Mouse (Mus musculus) intestine, embryonic 14.5 days (tissue): ENCODE results near the gene Eef2k. TPM values are rescaled to one million over a fixed set of nuclear protein-coding genes. Genes with fewer than 3 reads are reported as not detected.
A peak's percentile ranks its signal among the peaks of the same experiment; 100 is the strongest.

Source experiments
- ATAC-seq: fragments of 200-750 bp; cut with Nextera tagmentation; replicated peaks from 2 replicates; pipeline ENCODE4 v1.8.0; 2017; ENCODE audit warnings: low read depth, moderate number of reproducible peaks, moderate TSS enrichment, moderate library complexity; ENCODE audit not compliant: low FRiP score, low TSS enrichment
- DNase-seq: peaks from one replicate; pipeline ENCODE4 v3.0.0-alpha.2; 2018; ENCODE audit warnings: low spot score
- H3K27ac ChIP-seq: fragments of 300-500 bp; sonication (generic); 2 replicates; pipeline ENCODE4 v1.5.1; 2014; ENCODE audit warnings: low read depth, mild to moderate bottlenecking, control low read depth
- H3K27me3 ChIP-seq: fragments of 300-500 bp; sonication (generic); replicated peaks from 2 replicates; pipeline ENCODE4 v1.6.1; 2014; ENCODE audit warnings: low read length, control low read depth; ENCODE audit not compliant: control insufficient read depth, insufficient read depth
- H3K36me3 ChIP-seq: fragments of 300-500 bp; sonication (generic); 2 replicates; pipeline ENCODE4 v1.6.1; 2014; ENCODE audit warnings: low read length, control low read depth; ENCODE audit not compliant: control insufficient read depth, insufficient read depth
- H3K4me1 ChIP-seq: fragments of 300-500 bp; sonication (generic); replicated peaks from 2 replicates; pipeline ENCODE4 v1.6.1; 2014; ENCODE audit warnings: low read length, control low read depth, mixed read lengths; ENCODE audit not compliant: control insufficient read depth, insufficient read depth
- H3K4me2 ChIP-seq: fragments of 300-500 bp; sonication (generic); 2 replicates; pipeline ENCODE4 v1.6.1; 2014; ENCODE audit warnings: low read length
- H3K4me3 ChIP-seq: fragments of 300-500 bp; sonication (generic); 2 replicates; pipeline ENCODE4 v1.5.1; 2014; ENCODE audit warnings: low read depth, low read length, control low read depth, mixed read lengths
- H3K9ac ChIP-seq: fragments of 300-500 bp; sonication (generic); 2 replicates; pipeline ENCODE4 v1.6.1; 2014; ENCODE audit warnings: mild to moderate bottlenecking, low read length
- H3K9me3 ChIP-seq: fragments of 300-500 bp; sonication (generic); 2 replicates; pipeline ENCODE4 v1.6.1; 2016; ENCODE audit warnings: low read length, control low read depth; ENCODE audit not compliant: control insufficient read depth
- WGBS: fragments of 180-500 bp; shearing (Covaris S2); extraction: QIAGEN DNeasy Blood & Tissue Kit; methylation state at CpG from one replicate; pipeline ENCODE4 v1.1.7; 2014; 5-methylcytosine and 5-hydroxymethylcytosine counted together
- polyA plus RNA-seq: library from polyadenylated mRNA; unstranded; fragments of >200 nt; fragmentation: Nextera tagmentation; extraction: Ambion mirVana; gene quantifications from 2 replicates; pipeline ENCODE4 v1.2.1, GENCODE M21; 2014

Gene Eef2k
- polyA plus RNA-seq, 1 experiment from 2014 or later = 18.8 TPM

DNA sequence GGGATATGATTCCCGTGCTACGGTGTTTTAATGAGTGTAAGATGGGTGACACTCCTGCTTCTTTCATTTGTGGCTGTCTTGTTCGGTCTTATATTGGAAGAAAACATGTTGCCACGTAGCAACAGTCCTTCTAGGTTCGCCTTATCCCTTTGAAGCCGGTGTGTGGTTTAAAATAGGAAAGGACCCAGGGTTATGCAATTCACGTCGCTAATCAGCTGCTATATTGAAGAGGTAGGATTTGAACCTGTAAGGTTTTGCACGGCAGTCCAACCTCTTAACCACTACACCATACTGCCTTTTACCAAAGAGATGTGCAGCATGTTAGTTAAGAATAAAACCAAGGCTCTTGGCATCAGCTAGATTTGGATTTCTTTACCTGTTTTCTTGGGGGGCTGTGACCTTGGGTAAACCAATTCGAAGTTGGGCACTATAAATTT, 75.9 kb downstream of the Eef2k start:
- no peaks in the 10 kb centered on the region for H3K4me1 ChIP-seq
- WGBS = 7% methylated on average over 10 of the region's 10 CpGs
- no peaks in the 10 kb centered on the region for H3K27me3 ChIP-seq
- H3K9ac ChIP-seq = peak overlapping the region; percentile 90
- H3K36me3 ChIP-seq = peaks cover 8% of the 10 kb centered on the region
- H3K4me2 ChIP-seq = peak overlapping the region; percentile 73
- ATAC-seq (peak; percentile 54; the same call in 1 of the 2 replicates), DNase-seq (peak; percentile 72)
- no peaks in the 10 kb centered on the region for H3K9me3 ChIP-seq
- peak overlapping the region; percentile 77 for H3K27ac ChIP-seq
- peak overlapping the region; percentile 81 for H3K4me3 ChIP-seq

GRCm38 (mm10) chr7:120933110-120933509, 90.5 kb downstream of the Eef2k start:
- no peak overlapping the region for H3K4me2 ChIP-seq
- no peak overlapping the region for H3K4me3 ChIP-seq
- no peaks in the 10 kb centered on the region for H3K4me1 ChIP-seq
- WGBS = 92% methylated on average over 7 of the region's 7 CpGs
- DNase-seq (no peak), ATAC-seq (no peak)
- no peaks in the 10 kb centered on the region for H3K9me3 ChIP-seq
- H3K27ac ChIP-seq = no peak overlapping the region
- H3K36me3 ChIP-seq = peaks cover 97% of the 10 kb centered on the region
- H3K9ac ChIP-seq = no peak overlapping the region
- H3K27me3 ChIP-seq = no peaks in the 10 kb centered on the region

GRCm38 (mm10) chr7:120933680-120934195, 91.1 kb downstream of the Eef2k start:
- no peak for DNase-seq
- H3K36me3 ChIP-seq = peaks cover 97% of the 10 kb centered on the region
- no peaks in the 10 kb centered on the region for H3K27me3 ChIP-seq
- ATAC-seq = no peak
- no peak overlapping the region for H3K4me3 ChIP-seq
- H3K9me3 ChIP-seq = no peaks in the 10 kb centered on the region
- no peak overlapping the region for H3K4me2 ChIP-seq
- no peak overlapping the region for H3K27ac ChIP-seq
- 75% methylated on average over 5 of the region's 5 CpGs for WGBS
- no peaks in the 10 kb centered on the region for H3K4me1 ChIP-seq
- H3K9ac ChIP-seq = no peak overlapping the region

DNA sequence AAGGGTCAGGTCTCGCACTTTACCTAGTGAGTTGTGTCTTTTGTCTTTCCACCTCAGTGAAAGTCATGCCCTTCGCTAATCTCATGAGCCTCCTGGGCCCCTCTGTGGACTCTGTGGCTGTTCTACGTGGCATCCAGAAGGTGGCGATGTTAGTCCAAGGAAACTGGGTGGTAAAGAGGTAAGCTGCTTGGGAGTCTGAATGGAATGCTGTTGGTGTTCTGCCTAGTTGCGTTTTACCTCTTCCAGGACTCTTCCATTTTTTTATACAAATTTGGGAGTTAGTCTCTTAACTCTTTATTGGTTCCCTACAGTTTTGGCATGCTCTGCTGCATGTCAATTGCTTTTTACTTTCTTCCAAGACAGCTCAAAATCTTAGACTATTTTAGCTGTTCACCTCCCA, 92.1 kb downstream of the Eef2k start:
- no peaks in the 10 kb centered on the region for H3K9me3 ChIP-seq
- H3K27me3 ChIP-seq = no peaks in the 10 kb centered on the region
- no peaks in the 10 kb centered on the region for H3K4me1 ChIP-seq
- DNase-seq (peak; percentile 68), ATAC-seq (no peak)
- H3K9ac ChIP-seq = no peak overlapping the region
- H3K36me3 ChIP-seq = peaks cover 97% of the 10 kb centered on the region
- H3K4me3 ChIP-seq = no peak overlapping the region
- 29% methylated on average over 5 of the region's 5 CpGs for WGBS
- H3K4me2 ChIP-seq = no peak overlapping the region
- no peak overlapping the region for H3K27ac ChIP-seq

GRCm38 (mm10) chr7:120936522-120936921, 93.9 kb downstream of the Eef2k start:
- Histone ChIP-seq H3K27ac (no peak overlapping the region), H3K27me3 (no peaks in the 10 kb centered on the region), H3K9ac (no peak overlapping the region), H3K4me3 (no peak overlapping the region), H3K4me2 (no peak overlapping the region), H3K36me3 (peaks cover 97% of the 10 kb centered on the region), H3K9me3 (no peaks in the 10 kb centered on the region), H3K4me1 (no peaks in the 10 kb centered on the region)
- 90% methylated on average over 4 of the region's 4 CpGs for WGBS
- ATAC-seq (no peak), DNase-seq (no peak)

DNA sequence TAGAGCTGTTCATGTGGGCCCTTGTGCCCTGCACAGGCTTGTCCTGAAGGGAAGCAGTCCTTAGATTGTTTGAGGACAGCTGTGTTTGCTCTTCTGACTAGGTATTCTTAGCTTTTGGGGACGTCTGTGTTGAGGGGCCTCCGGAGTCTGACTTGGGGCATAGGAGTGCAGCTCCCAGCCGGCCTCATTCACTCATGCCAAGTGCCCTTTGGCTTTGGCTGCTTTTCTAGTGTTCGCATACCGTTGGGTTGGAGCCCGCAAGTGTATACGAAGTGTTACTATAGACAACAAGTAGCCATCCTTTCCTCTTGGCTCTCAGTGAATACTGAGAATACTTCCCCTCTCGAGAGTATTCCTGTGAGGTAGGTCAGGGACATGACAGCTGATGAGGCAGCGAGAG, 95.6 kb downstream of the Eef2k start:
- Histone ChIP-seq H3K9me3 (no peaks in the 10 kb centered on the region), H3K36me3 (peaks cover 98% of the 10 kb centered on the region), H3K27me3 (no peaks in the 10 kb centered on the region), H3K4me1 (no peaks in the 10 kb centered on the region), H3K27ac (no peak overlapping the region), H3K4me2 (no peak overlapping the region), H3K9ac (no peak overlapping the region), H3K4me3 (no peak overlapping the region)
- no peak for ATAC-seq
- DNase-seq = no peak
- 87% methylated on average over 9 of the region's 9 CpGs for WGBS

DNA sequence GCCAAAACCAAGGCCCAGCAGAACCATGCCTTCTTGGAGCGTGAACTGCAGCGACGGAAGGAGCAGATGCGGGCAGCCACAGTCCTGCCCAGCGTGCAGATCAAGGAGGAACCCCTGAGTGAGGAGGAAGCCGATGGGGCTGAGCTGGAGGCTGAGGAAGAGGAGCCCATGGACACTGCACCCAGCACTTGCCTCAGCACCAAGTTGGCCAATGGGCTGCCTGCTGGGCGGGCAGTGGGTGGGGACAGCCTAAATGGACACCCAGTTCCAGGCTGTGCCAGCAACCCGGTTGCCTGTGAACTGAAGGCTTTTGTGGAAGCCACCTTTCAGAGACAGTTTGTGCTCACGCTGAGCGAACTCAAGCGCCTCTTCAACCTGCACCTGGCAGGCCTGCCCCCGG, 97.7 kb downstream of the Eef2k start:
- Histone ChIP-seq H3K36me3 (peaks cover 93% of the 10 kb centered on the region), H3K4me1 (no peaks in the 10 kb centered on the region), H3K4me2 (no peak overlapping the region), H3K9me3 (no peaks in the 10 kb centered on the region), H3K9ac (no peak overlapping the region), H3K4me3 (no peak overlapping the region), H3K27me3 (no peaks in the 10 kb centered on the region), H3K27ac (no peak overlapping the region)
- DNase-seq = no peak
- no peak; the same call in 1 of the 2 replicates for ATAC-seq
- WGBS = 89% methylated on average over 12 of the region's 12 CpGs

DNA sequence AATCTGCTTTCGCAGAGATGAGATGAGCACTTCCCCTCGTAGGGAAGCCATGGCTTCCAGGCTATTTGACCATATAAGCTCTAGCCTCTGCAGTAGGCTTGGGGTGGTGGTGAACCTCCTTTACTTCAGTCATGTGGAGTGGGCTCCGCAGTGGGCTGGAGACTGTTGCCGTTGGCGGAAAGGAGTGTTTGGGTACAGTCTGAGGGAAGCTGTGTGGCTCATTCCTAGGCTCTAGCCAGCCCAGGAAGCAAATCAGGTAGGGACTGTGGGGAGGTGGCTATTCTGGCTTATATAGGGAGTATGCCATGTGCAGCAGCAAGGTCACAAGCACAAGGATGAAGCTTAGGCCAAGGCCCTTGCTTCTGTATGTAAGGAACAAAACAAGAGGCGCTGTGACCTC, 98.6 kb downstream of the Eef2k start:
- Histone ChIP-seq H3K9ac (no peak overlapping the region), H3K4me3 (no peak overlapping the region), H3K27me3 (no peaks in the 10 kb centered on the region), H3K27ac (no peak overlapping the region), H3K4me2 (no peak overlapping the region), H3K4me1 (no peaks in the 10 kb centered on the region), H3K9me3 (no peaks in the 10 kb centered on the region), H3K36me3 (peaks cover 91% of the 10 kb centered on the region)
- WGBS = 89% methylated on average over 6 of the region's 6 CpGs
- no peak for DNase-seq
- no peak for ATAC-seq

DNA sequence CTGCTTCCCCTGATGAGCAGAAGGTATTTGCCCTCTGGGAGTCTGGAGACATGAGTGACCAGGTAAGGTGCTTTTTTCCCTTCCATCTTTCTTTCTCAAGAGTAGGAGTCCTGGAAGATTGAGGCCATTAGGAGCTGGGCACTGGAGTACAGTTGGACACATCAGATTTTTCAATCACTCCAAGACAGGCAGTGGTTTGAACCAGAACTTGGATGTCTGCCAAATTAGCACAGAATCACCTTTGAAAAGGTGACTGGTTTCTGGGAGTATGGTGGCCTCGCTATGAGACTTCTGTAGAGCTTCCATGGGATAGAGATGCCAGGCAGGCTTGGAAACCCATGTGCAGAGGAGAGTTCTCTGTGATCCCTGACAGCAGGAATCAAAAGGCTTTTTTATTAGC, 99.9 kb downstream of the Eef2k start:
- no peak overlapping the region for H3K4me3 ChIP-seq
- H3K4me2 ChIP-seq = no peak overlapping the region
- no peaks in the 10 kb centered on the region for H3K4me1 ChIP-seq
- H3K9me3 ChIP-seq = no peaks in the 10 kb centered on the region
- ATAC-seq (no peak), DNase-seq (no peak)
- 73% methylated on average over 1 of the region's 1 CpGs for WGBS
- no peak overlapping the region for H3K9ac ChIP-seq
- H3K27me3 ChIP-seq = no peaks in the 10 kb centered on the region
- H3K27ac ChIP-seq = no peak overlapping the region
- peaks cover 85% of the 10 kb centered on the region for H3K36me3 ChIP-seq
